Mouse (Mus musculus): Measurements from ENCODE around the gene Tcea3. TPM values are rescaled to one million over a fixed set of nuclear protein-coding genes. Genes with fewer than 3 reads are reported as not detected.

The Tcea3 gene
- polyA plus RNA-seq, 1 experiment, result 0.88 TPM

DNA sequence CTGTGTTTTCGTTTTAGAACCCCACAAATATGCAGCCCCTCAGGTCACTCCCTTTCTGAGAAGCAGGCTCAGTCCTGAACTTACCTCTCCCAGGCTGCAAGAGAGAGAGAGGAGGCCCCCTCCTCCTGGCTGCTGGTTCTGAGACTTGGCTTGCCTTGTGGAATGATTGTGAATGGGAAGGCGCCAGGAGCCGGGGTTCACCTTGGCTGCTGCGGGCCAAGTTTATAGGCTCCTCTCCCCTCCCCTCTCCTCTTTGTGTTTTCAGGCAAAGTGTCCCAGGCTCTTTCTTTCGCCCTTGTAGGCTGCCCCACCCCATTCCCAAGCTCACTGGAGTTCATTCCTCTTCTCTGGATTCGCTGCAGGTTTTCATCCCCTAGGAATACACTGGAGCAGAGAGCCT, 40.6 kb upstream of the Tcea3 start:
- H3K4me1 ChIP-seq (ENCODE audit: control insufficient read depth, insufficient read depth, insufficient read length), result peaks cover 7% of the 10 kb centered on the region; the same call in 1 of the 2 replicates
- 14% methylated on average over 6 of the region's 6 CpGs for WGBS
- no peaks in the 10 kb centered on the region for H3K27me3 ChIP-seq (ENCODE audit: control insufficient read depth, insufficient read depth, low read length)
- H3K27ac ChIP-seq (ENCODE audit: insufficient read depth, low read length), result no peak overlapping the region
- H3K36me3 ChIP-seq (ENCODE audit: control insufficient read depth, insufficient read depth, low read length), result no peaks in the 10 kb centered on the region
- peak overlapping the region; percentile 19; the same call in 1 of the 2 replicates for H3K4me3 ChIP-seq (ENCODE audit: extremely low read depth, insufficient read depth, insufficient read length)
- TF ChIP-seq POLR2A (IDR thresholded peaks at IDR 0.05; ENCODE audit: low read depth, low read length), result no peak
- TF ChIP-seq CTCF (IDR thresholded peaks at IDR 0.05; ENCODE audit: extremely low read depth, insufficient read depth, insufficient read length, insufficient replicate concordance), result no peak
- DNase-seq (ENCODE audit: low read depth in 1 of 2, low spot score in 2 of 2), result no peak

DNA sequence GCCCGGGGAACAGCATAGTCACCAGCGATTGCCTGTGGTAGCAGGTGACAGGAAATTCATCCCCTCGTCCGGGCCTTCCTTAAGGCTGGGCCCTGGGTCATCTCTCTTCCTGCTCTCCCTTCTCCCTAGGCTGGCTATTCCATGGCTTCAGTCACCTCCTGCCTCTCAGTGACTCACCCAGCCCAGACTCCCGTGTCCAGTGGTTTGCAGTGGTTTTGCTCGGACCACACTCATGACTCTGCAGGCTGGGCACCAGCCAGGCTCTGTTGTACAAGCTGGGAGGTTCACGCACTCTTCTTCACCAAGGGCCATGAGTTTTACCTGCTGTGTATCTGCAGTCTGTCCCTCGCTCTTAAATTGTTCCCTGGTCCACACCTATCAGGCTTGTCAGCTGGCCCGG, 36.6 kb upstream of the Tcea3 start:
- Histone ChIP-seq H3K27me3 (ENCODE audit: control insufficient read depth, insufficient read depth, low read length) (no peaks in the 10 kb centered on the region), H3K4me3 (ENCODE audit: extremely low read depth, insufficient read depth, insufficient read length) (no peak overlapping the region)
- 85% methylated on average over 9 of the region's 9 CpGs for WGBS

DNA sequence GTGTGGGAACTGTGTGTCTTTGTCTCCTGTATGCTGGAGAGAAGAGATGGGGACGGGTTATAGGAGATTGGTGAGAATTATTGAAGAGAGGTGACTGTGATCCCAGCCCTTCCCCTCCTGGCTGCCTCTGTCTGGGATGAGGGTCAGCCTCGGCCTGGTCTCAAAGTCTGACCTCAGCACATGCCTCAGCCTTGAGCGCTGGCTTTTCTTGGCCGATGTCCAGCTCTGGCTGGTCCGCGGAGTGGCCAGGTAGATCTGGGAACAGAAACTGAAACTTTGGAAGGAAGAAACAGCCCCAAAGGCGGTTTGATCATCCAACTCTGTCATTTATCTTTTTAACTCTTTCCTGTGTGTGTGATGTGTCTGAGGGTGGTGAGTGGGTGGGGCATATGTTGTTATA, 33.9 kb upstream of the Tcea3 start:
- Histone ChIP-seq H3K36me3 (ENCODE audit: control insufficient read depth, insufficient read depth, low read length) (no peaks in the 10 kb centered on the region), H3K27ac (ENCODE audit: insufficient read depth, low read length) (no peak overlapping the region), H3K27me3 (ENCODE audit: control insufficient read depth, insufficient read depth, low read length) (0 out of 2 replicates have a peak, but pooled peaks cover 3% of the 10 kb centered on the region), H3K4me1 (ENCODE audit: control insufficient read depth, insufficient read depth, insufficient read length) (no peaks in the 10 kb centered on the region), H3K4me3 (ENCODE audit: extremely low read depth, insufficient read depth, insufficient read length) (no peak overlapping the region)
- DNase-seq (ENCODE audit: low read depth in 1 of 2, low spot score in 2 of 2), result no peak
- TF ChIP-seq POLR2A (IDR thresholded peaks at IDR 0.05; ENCODE audit: low read depth, low read length) (no peak), CTCF (IDR thresholded peaks at IDR 0.05; ENCODE audit: extremely low read depth, insufficient read depth, insufficient read length, insufficient replicate concordance) (no peak)
- WGBS, result 78% methylated on average over 7 of the region's 7 CpGs

More for the DNA sequence above, 36.6 kb upstream of the Tcea3 start:
- H3K27ac ChIP-seq (ENCODE audit: insufficient read depth, low read length), result no peak overlapping the region
- no peak for DNase-seq (ENCODE audit: low read depth in 1 of 2, low spot score in 2 of 2)
- TF ChIP-seq POLR2A (IDR thresholded peaks at IDR 0.05; ENCODE audit: low read depth, low read length), result no peak
- TF ChIP-seq CTCF (IDR thresholded peaks at IDR 0.05; ENCODE audit: extremely low read depth, insufficient read depth, insufficient read length, insufficient replicate concordance), result no peak
- H3K36me3 ChIP-seq (ENCODE audit: control insufficient read depth, insufficient read depth, low read length), result no peaks in the 10 kb centered on the region
- H3K4me1 ChIP-seq (ENCODE audit: control insufficient read depth, insufficient read depth, insufficient read length), result peaks cover 7% of the 10 kb centered on the region; the same call in 1 of the 2 replicates

GRCm38 (mm10) chr4:136214828-136215227, 32.7 kb upstream of the Tcea3 start:
- Histone ChIP-seq H3K4me3 (ENCODE audit: extremely low read depth, insufficient read depth, insufficient read length) (no peak overlapping the region), H3K4me1 (ENCODE audit: control insufficient read depth, insufficient read depth, insufficient read length) (no peaks in the 10 kb centered on the region), H3K36me3 (ENCODE audit: control insufficient read depth, insufficient read depth, low read length) (no peaks in the 10 kb centered on the region), H3K27ac (ENCODE audit: insufficient read depth, low read length) (no peak overlapping the region), H3K27me3 (ENCODE audit: control insufficient read depth, insufficient read depth, low read length) (0 out of 2 replicates have a peak, but pooled peaks cover 6% of the 10 kb centered on the region)
- no peak for DNase-seq (ENCODE audit: low read depth in 1 of 2, low spot score in 2 of 2)
- WGBS, result 92% methylated on average over 8 of the region's 8 CpGs
- TF ChIP-seq POLR2A (IDR thresholded peaks at IDR 0.05; ENCODE audit: low read depth, low read length), result no peak
- no peak for TF ChIP-seq CTCF (IDR thresholded peaks at IDR 0.05; ENCODE audit: extremely low read depth, insufficient read depth, insufficient read length, insufficient replicate concordance)

DNA sequence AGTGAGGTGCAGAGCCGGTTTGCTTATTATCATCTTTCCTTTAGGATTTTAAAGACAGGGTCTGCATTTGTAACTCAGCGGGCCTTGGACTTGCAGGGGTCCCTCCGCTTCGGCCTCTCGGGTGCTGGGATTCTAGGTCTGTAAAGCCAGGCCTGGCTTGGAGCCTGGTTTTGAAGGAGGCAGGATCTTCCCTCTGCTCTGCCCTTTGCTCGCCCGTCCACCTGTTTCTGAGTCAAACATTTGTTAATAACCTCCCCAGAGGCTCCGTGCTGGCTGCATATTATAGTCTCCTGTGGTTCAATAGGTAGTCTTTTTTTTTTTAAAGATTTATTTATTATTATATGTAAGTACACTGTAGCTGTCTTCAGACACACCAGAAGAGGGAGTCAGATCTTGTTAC, 32.0 kb upstream of the Tcea3 start:
- H3K36me3 ChIP-seq (ENCODE audit: control insufficient read depth, insufficient read depth, low read length), result no peaks in the 10 kb centered on the region
- 0 out of 2 replicates have a peak, but pooled peaks cover 6% of the 10 kb centered on the region for H3K27me3 ChIP-seq (ENCODE audit: control insufficient read depth, insufficient read depth, low read length)
- no peak overlapping the region for H3K4me3 ChIP-seq (ENCODE audit: extremely low read depth, insufficient read depth, insufficient read length)
- TF ChIP-seq POLR2A (IDR thresholded peaks at IDR 0.05; ENCODE audit: low read depth, low read length) (no peak), CTCF (IDR thresholded peaks at IDR 0.05; ENCODE audit: extremely low read depth, insufficient read depth, insufficient read length, insufficient replicate concordance) (no peak)
- 92% methylated on average over 8 of the region's 8 CpGs for WGBS
- no peak overlapping the region for H3K27ac ChIP-seq (ENCODE audit: insufficient read depth, low read length)
- H3K4me1 ChIP-seq (ENCODE audit: control insufficient read depth, insufficient read depth, insufficient read length), result no peaks in the 10 kb centered on the region
- DNase-seq (ENCODE audit: low read depth in 1 of 2, low spot score in 2 of 2), result no peak

DNA sequence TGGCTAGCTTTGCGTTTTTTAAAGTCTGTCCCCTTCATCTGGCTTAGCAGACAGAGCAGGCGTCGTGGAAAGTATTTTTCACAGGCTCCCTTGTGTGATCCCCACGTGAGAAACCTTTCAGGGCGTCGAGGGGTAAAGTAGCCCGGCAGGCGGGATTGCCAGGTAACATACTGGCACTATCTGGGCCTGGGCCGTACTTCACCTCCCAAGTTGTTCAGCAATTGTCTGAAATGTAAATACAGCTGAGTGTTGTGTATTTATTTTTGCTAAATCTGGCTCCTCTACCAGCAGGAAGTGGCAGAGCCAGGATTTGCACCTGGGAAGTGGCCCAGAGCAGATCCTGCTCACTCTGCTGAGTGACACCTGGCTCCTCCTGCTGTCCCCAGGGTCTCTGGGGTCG, 30.5 kb upstream of the Tcea3 start:
- no peak for TF ChIP-seq POLR2A (IDR thresholded peaks at IDR 0.05; ENCODE audit: low read depth, low read length)
- no peak for TF ChIP-seq CTCF (IDR thresholded peaks at IDR 0.05; ENCODE audit: extremely low read depth, insufficient read depth, insufficient read length, insufficient replicate concordance)
- H3K4me3 ChIP-seq (ENCODE audit: extremely low read depth, insufficient read depth, insufficient read length), result no peak overlapping the region
- no peak overlapping the region for H3K27ac ChIP-seq (ENCODE audit: insufficient read depth, low read length)
- no peaks in the 10 kb centered on the region for H3K36me3 ChIP-seq (ENCODE audit: control insufficient read depth, insufficient read depth, low read length)
- WGBS, result 66% methylated on average over 10 of the region's 10 CpGs
- DNase-seq (ENCODE audit: low read depth in 1 of 2, low spot score in 2 of 2), result no peak
- H3K4me1 ChIP-seq (ENCODE audit: control insufficient read depth, insufficient read depth, insufficient read length), result no peaks in the 10 kb centered on the region
- 0 out of 2 replicates have a peak, but pooled peaks cover 6% of the 10 kb centered on the region for H3K27me3 ChIP-seq (ENCODE audit: control insufficient read depth, insufficient read depth, low read length)

DNA sequence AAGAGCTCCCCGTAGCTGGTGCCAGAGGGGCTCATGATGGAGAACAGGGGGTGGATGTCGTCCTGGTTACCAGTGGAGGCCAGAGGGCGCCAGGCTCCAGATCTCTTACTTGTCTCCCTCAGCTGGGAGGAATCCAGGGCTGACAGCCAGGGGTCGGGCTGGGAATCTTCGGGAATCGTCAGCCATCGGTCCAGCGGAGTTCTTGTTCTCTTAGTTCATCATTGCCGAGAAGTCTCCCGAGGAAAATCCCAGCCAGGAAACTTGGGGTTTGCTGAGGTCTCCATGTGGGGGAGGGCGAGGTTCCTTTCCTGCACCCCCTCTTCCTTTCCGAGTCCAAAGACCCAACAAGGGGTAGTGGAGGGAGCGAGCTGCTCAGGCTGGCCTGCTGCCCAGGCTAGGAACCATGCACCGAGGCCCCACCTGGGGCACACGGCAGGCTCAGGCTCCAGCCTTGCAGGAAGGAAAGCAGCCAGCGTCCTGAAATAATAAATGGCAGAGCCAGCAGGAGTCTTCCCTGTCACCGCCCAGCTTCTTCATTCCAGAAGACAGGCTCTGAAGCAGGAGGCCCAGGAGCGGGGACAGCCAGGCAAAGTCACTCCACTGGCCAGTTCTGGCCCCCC, 28.8 kb upstream of the Tcea3 start:
- H3K27me3 ChIP-seq (ENCODE audit: control insufficient read depth, insufficient read depth, low read length), result 0 out of 2 replicates have a peak, but pooled peaks cover 6% of the 10 kb centered on the region
- DNase-seq (ENCODE audit: low read depth in 1 of 2, low spot score in 2 of 2), result no peak
- no peak for TF ChIP-seq CTCF (IDR thresholded peaks at IDR 0.05; ENCODE audit: extremely low read depth, insufficient read depth, insufficient read length, insufficient replicate concordance)
- TF ChIP-seq POLR2A (IDR thresholded peaks at IDR 0.05; ENCODE audit: low read depth, low read length), result no peak
- H3K36me3 ChIP-seq (ENCODE audit: control insufficient read depth, insufficient read depth, low read length), result no peaks in the 10 kb centered on the region
- H3K4me1 ChIP-seq (ENCODE audit: control insufficient read depth, insufficient read depth, insufficient read length), result no peaks in the 10 kb centered on the region
- H3K27ac ChIP-seq (ENCODE audit: insufficient read depth, low read length), result peak overlapping the region; percentile 38; the same call in 1 of the 2 replicates
- WGBS, result 47% methylated on average over 18 of the region's 18 CpGs
- H3K4me3 ChIP-seq (ENCODE audit: extremely low read depth, insufficient read depth, insufficient read length), result no peak overlapping the region

Data from spleen, adult 2 months (tissue).